Mouse (Mus musculus) B cell, adult 2 months (primary cell): Measurements from ENCODE around the gene Vwa8.
A peak's percentile ranks its signal among the peaks of the same experiment; 100 is the strongest.

Experiments
- DNase-seq, 2 experiments: peaks; one replicate each; pipeline ENCODE4 v3.0.0; 2022

Vwa8 gene

DNA sequence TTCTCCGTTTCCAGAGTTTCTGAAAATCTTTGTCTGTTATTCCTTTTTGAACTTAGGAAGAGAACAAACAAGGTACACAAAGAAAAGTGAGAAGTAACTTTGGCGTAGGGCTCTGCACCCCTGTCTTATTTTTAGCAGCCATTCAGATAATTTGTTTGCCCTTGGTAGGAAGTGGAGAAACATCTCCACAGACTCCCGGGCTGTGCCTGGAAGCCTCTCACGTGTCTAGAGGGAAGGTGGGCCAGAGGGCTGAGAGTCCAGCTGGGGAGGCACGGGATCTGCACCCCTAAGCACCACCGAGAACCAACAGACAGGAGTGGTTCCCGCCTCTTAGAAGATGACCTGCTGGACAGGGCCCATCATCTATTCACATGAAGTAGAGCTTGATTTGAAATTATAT lies 302.9 kb downstream of the Vwa8 start:
- DNase-seq = no peak

DNA sequence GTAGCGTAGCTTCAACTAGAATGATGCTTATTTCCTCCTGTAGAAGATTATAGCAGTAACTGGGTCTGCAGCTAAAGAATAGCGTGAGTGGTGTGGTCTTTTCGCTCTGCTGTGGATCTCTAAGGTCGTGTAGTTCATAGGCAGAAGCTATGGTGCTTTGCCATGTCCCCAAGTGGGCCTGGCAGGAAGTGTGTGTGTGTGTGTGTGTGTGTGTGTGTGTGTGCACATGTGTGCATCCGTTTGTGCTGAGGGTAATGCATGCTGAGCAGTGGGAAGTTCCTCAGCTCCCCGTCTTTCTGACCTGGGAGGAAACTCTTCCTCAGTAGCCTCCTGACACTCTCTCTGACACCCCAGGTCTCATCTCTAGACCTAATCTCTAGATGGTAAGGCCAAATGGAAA lies 305.0 kb downstream of the Vwa8 start:
- peak; percentile 26 to 35 for DNase-seq

DNA sequence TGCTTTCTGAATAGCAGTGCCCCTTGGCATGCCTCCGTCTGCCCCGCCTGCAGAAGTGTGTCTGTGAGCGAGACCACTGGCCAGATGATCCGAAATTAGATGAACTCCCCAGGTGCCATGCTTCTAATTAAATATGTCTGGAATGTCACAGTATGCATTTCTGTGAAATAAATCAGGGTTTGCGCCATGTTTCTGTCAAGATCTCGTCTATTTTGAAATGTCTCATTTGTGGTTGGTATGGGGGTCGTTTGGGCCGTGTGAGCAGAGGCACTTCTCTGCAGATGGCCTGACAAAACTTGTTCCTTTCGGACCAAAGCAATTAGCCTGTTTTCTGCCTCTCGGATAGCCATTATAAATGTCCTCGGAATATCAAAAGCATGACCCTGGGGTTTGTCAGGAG lies 306.1 kb downstream of the Vwa8 start:
- no peak for DNase-seq

DNA sequence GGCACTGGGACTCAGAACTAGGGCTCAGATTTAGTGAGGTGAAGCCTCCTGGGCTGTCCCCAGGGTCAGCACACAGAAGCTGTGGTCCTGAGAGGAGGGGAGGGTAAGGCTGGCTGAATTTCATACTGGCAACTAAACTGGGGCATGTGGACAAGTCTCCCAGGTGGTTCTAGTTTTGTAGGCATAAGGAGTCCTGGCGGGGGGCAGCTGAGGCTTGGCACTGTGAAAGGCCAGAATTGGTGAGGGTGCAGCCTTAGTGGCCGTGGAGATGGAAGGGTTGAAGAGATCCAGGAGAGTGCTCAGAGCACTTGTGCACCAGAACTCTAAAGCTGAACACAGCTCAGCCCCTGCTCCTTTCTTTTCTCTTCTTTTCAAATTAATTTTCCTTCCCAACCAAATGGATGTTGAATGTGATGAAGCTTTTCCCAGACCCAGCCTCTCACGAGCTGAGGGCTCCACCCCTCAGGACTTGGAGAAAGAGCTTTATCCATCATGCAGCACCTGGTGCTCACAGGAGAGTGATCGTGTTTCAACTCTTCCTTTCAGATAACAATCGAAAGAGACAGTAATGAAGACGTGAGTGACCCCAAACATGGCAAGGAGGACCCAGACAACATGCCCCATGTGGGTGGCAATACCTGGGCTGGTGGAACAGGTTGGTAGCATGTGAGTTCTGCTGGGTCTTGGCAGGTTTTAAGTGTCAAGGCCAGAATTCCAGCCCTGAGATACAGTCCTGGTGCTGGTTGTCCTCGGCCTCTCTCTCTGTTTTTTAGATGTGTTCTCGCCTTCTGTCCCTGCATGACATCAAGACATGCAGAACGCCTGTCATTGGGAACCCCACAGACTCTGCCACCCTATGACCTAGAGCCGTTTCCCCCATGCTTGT lies 307.9 kb downstream of the Vwa8 start:
- DNase-seq = no peak

DNA sequence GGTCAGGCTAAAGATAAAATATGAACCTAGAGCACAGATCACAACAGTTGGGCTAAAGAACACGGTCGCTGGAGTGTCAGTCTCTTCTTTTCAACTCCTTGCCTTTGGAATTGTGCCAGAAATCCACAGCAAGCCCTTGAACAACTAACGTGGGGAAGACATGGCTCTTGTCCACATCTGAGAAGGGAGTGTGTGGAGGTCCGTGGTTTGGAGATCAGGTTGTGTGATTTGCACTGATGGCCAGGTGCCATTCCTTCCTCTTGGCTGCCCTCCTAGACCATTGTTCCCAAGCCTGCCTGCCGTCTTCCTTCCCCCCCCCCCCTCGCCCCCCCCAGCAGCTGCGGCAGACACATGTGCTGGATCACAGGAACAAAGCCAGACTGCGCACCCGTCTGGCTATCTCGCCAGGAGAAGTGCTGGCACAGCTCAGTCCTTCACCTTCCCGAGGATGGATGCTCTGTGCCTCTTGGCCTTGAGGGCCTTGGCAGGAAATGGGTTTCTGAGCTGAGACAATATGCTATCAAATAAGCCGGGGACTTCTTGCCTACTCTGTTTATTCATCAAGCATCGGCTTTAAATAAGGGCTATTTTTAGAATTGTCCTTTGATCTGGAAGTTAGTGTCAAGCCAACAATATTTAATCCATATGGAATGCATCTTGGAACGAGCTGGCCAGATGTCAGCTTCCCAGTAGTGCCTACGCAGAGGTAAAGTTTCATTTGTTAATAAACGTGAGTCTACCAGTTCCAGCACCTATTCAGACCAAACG lies 308.8 kb downstream of the Vwa8 start:
- no peak for DNase-seq

DNA sequence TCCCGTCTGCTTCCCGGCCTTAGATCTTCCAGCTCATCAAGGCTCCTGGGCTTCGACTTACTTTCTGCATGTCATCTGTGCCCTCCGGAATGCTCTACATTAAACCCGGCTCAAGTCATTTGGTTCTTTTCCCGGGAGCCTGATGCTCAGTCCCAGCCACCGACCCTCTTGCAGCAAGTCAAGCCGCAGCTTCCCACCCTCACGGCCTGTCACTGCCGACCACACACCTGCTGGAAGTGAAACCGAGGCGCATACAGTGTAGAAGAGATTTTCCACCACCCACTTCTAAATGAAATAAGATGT lies 309.3 kb downstream of the Vwa8 start:
- DNase-seq = no peak

DNA sequence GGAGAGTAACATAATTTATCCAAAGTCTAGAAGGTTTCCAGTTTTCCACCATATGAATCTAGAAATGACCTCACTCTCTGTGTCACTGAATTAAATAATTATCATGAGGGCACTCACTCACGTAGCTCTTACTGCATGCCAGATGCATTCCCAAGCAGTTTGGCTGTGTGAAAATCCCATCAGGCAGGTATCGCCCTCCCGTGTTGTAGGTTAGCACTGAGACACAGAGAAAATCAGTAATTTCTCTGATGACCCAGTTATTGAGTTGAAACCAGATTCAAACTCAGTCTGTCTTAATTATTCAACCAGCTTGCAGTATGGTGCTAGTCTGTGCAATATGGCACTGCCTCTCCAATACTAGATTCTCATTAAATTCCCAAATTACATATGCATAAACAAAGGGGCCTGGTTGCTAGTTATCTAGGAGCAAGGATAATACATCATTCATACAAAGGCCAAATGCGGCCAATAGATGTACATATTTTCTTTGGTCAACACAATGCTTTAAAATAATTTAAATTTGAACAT lies 309.9 kb downstream of the Vwa8 start:
- no peak for DNase-seq

DNA sequence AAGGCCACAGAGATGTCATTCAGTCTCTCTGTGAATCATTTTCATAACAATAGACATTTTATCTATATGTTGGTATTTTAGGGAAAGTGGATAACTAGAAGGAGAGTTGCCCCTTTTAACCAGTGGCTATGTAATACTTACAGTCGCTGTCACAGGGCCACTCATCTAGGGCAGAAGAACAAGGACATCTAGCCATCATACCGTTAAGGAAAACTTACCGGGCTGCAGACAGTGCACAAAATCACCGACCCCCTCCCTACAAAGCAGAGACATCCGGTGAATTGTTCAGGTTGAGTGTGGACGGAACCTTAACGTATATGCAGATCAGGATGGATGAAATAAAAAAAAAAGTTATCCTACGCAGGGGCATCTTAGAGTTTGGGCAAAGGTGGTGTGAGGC lies 310.6 kb downstream of the Vwa8 start:
- DNase-seq = no peak

DNA sequence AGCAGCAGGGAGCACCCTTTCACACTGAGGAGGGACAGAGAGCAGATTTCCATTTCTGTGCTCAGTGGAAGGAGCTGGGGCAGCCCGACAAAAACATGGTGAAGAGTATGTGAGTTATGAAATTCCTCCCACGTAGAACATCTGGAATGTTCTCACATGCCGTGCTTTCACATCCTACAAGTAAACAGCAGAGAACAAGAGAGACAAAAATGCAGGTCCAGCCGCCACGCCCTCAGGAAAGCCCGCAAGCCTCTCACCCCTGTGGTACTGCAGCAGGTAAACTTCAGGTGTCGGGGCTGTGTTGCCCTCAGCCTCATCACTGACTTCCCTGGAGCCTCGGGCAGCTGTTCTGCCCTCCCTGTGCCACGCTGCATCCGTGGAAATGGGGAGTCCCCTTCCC lies 311.6 kb downstream of the Vwa8 start:
- no peak for DNase-seq

DNA sequence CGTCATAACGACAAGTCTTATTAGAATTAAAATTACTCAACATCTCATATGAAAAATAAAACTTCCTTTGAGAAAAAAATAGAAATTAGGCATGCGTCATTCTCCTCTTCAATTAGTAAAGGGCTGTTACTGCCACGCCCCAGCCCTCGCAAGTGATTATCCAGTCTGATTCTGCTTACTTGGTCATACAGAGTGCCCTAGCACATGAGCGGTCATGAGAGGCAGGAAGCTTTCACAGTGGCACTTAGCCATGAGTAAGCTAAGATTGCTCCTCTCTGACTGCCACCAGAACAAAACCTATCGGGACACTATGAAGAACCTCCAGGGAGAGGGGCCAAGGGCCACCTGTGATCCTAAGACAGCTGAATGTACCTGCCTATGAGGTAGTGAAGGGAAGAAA lies 312.1 kb downstream of the Vwa8 start:
- no peak for DNase-seq

DNA sequence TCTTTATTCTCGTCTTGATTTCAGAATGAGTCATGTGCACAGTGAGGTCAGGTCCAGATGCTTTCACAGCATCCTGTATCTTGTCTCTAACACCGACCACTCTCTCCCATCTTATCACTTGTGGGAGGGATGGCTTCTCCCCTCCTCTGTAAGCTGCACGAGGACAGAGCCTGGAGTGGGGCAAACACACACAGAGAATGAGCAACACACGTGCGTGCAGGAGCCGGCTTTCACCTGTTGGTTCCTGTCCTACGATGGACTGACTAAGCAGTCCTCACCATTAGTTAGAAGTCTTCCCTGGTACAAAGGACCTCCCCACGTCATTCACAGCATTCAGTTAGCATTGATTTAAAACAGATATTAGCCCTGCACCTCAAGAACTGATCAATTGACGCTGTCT lies 312.9 kb downstream of the Vwa8 start:
- DNase-seq = no peak

DNA sequence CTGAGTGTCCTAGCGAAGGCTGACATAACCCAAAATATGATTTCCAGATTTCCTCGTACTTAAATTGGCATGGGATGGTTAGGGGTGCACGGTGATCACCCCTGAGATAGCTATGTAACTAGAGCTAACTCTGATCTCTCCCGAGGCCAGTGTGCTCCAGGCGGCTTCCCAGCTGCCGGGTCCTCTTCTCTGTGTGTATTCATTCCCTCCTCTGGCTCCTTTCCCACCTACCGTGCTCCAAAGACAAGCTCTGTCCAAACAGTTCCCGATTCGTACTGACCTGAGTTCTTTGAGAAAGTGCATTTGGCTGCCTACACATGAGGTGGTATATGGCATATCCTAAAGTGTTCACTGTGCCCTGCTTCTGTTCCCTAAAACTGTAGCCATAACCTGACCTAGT lies 313.8 kb downstream of the Vwa8 start:
- DNase-seq = no peak

DNA sequence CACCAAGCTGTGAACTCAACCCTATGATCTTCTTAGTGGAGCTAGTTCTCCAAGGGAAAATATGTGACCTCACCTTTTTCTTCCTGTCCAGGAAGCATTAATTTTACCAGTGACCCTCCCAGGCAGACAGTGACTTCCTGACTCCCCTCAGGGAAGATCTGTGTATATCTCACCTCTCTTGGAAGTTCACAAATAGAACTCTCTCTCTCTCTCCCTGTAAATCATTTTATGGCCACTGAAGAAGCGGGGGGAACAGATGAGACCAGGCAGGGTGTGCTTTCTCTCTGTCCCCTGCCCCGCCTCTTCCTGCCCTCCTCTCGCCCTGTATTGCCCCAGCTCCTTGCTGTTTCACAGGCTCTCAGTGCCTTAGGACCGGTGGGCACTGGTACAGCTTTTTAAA lies 315.5 kb downstream of the Vwa8 start:
- no peak for DNase-seq

DNA sequence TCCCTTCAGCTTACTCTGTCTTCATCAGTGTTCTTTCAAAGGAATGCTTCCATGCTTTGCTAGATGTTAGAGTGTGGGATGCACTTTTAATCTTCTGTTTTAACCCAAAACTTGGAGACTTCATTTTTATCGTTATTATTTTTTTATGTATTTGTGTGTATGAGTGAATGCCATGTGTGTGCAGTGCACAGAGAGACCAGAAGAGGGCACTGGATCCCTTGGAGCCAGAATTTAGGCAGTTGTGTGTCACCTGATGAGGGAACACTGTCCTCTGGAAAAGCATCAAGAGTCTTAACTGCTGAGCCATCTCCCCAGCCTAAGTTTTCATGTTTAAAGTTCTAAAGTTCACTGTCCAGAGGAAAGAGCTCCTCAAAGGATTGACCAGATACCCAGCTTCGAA lies 316.1 kb downstream of the Vwa8 start:
- DNase-seq = no peak

DNA sequence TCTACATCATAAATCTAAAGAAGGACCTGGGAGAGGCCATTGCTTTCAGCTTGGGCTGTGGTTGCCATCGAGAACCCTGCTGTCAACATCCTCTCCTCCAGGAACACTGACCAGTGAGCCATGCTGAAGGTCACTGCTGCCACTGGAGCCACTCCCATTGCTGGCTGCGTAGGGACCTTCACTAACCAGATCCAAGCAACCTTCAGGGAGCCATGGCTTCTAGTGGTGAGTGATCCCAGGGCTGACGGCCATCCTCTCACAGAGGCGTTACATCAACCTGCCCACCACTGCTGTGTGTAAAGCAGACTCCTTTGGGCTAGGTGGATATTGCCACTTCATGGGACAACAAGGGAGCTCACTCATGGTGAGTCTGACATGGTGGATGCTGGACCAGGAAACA lies 325.7 kb downstream of the Vwa8 start:
- no peak for DNase-seq

DNA sequence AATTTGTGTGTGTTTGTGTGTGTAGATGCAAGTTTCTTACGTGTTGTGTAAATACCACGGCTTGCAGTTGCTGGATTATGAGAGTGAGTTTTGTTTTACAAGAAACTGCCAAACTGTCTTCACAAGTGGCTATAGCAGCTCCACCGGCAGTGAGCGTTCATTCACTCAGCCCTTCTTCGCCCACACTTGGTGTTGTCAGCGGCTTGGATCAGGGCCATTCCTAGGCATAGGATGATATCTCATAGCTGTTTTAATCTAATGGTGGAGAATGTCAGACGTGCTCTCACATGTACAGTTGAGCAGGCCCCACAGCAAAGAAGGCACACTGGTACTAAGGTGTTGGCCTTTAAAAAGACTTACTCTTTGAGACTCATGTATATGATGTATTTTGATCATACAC lies 328.9 kb downstream of the Vwa8 start:
- no peak for DNase-seq

DNA sequence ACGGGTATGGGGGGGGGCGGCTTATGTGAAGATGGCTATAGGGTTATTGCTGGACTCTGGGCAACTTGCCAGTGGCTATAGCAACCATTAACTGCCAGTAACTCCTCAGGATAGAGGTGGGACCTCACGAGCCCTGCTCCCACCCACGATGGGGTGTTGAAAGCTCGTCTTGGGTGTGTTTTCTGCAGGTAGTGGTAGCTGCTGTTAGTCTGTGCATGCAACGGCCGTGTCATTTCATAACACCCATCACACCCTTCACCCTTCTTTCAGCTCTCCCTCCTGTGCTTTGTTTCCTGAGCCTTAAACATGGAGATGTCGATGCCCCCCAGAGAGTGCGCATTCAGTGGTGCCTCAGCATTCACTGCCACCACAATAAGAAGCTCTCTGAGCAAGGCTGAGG lies 329.4 kb downstream of the Vwa8 start:
- DNase-seq = no peak

DNA sequence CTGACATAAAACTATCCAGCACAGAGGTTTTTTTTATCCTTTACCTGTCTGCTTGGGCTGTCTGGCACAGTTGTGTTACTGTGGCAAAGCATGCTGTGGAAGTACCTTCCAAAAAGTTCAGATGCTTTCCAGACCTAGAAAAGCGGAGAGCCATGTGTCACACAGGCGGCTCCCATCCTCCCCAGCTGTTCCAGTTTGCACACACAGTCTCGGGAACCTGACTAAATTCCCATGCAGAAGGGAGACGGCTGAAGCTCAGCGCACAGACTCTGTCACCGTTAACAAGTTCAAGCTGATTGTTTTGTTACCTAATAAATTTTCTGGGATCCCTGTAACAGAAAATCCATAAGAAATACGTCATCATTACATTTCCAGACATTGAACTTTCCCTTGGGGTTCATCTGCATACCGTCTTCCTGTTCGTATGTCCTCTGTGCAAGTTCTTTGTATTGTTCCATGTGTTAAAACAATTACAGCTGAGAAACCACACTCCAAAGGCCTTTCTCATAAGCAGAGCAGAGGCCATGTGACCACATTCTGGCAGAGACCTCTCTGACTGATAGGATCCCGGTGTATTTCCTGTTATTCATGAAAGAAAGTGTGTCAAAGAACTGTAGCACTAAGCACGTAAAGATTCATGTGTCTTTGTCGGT lies 331.4 kb downstream of the Vwa8 start:
- DNase-seq = no peak

DNA sequence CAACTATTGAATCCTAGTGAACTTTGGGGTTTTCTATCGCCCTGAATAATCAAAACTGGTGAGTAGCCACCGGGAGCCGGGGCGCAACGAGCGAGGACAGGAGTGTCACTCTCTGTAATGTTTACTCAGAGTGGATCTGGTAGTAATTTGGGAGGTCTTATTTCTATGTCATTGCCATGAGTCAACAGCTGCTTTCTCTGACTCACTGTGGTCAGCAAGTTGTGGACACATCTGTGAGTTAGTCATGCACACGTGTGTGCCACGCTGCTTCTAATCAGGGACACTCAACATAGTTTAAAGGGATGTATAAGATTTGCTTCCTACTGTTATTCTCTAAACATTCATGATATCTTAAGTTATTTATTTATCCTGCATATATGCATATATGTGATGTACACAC lies 332.9 kb downstream of the Vwa8 start:
- no peak for DNase-seq

DNA sequence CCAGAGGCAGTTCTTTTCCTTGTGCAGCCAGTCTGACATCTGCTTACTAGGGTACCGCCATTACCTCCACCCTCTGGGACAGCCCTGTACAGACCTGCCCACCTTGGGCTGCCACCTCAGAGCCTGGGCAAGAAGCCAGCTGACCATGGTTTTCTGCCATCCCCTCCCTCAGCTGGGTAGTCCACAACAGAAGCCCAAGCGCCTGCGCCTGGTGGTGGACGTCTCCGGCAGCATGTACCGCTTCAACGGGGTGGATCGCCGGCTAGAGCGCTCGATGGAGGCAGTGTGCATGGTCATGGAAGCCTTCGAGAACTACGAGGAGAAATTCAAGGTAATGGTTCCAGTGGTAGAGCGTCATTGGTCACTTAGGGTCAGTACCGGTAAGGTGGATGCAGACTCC lies 333.9 kb downstream of the Vwa8 start:
- no peak for DNase-seq

DNA sequence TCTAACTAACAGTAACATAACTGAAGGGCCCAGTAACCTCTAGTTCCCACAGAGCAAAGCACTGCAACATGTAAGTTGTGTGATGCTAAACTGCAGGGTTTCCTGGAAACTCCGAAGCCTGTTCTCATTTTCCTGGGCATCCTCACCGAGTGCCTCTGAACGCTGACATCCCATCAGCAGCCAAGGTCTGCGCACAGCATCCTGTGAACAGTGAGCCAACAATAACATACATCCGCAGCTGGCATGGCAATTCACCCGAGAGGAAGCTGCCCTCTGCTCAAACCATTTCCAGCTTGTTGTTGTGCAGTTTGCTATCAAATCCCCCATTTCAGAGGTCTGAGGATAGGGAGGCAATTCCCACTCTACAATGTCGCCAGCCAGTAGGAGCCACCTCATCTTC lies 334.4 kb downstream of the Vwa8 start:
- no peak for DNase-seq

DNA sequence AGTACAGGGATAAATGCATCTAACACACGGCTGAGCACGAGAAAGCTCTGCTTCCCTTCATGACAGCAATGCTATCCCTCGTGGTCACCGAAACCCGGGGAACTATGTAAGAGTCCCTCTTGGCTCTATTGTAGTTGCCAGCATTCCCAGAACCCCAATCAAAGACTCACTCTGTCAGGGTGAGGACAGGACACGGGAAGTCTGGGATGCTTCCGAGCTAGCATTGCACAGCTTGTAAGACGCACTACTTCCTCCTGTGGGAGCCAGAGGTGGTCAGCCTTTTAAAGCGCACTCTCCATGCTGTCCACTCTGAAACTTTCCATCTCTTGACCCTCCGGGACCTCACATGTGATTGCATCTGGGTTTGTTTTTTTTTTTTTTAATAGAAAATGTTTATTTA lies 335.2 kb downstream of the Vwa8 start:
- DNase-seq = no peak

DNA sequence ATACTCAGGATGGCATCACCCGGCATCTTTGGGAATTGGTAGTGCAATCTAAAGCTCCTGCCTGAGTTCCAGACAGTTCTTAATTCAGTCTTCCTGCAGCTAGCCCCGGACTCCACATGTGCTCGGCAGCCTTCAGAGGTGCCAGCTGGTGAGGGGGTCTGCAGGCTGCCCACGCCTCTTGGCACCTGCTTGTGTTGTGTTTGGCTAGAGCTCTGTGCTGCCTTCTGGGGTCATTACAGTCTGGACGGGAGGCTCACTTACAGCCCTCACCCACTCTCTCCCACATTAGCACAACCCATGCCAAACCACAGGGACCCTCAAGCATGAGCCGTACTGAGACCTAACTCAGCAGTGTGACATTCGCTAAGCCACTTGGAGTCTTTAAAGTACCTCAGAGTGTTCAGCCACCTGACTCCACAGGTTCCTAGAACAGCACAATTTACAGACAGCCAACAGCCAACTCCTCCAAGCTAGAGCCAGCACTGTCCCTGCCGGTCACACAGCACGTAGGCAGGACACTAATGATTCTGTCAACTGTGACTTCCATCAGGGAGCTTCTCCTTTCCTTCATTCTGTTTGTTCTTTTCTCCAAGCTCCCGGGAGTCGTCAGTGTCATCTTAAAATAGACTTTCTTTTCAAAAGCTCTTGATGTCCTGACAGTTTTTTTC lies 336.3 kb downstream of the Vwa8 start:
- DNase-seq = no peak
